19 mouse cellular contexts compared by ENCODE assay signal in the genomic region with DNA sequence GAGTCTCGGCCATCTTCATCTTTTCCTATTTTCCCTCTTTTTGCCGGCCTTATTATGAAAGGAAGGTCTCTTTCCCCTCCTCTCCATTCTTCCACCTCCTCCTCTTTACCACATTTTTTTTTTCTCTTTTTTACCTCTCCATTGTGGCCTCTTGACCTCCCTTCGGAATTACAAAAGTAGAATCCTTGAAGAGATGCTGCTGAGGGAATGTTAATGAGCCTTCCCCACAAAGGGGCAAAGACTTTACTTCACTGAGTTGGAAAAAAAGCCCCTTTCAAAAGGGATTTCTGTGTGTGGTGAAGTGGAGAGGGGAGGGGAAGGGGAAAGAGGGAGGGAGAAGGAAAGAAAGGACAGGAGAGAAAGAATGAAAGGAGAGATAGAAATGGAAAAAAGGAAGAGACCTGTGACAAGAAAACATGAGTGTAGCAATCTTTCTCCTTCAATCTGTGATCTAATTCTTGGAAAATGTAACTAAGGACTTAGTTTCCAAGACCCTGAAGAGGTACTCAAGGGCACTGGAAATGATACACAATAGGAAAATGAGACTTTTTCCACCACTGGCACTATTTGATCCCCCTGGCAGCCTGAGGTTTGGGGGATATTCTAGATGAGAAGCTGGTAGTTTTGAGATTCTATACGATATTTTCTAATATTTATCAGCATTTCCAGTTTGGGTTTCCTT. TPM values are rescaled to one million over a fixed set of nuclear protein-coding genes. Genes with fewer than 3 reads are reported as not detected.
DNase-seq lines count a peak whose midpoint lies in the region; ATAC-seq and TF ChIP-seq lines count a peak whose summit lies in the region.
"Had no signal": no experiment of that assay in that cellular context is flagged by ENCODE, and none has a peak within 500 bp of the region (broad histone marks: within the 10 kb centered on the region; RNA-seq: fewer than 3 reads in every experiment).

No protein-coding gene starts in this region.

- 14% methylated on average over 4 of the region's 4 CpGs for WGBS in hindbrain, embryonic 10.5 days
- 1% methylated on average over 4 of the region's 4 CpGs for WGBS in midbrain, embryonic 13.5 days

- peak overlapping the region; percentile 24 for H3K4me2 ChIP-seq in midbrain, embryonic 13.5 days (replicated peaks)

- H3K27ac ChIP-seq in layer of hippocampus, adult 2 months: peak overlapping the region; percentile 65
- H3K27ac ChIP-seq in hindbrain, embryonic 10.5 days: peak overlapping the region; percentile 81
- peak overlapping the region; percentile 78 for H3K27ac ChIP-seq in midbrain, embryonic 13.5 days
- H3K27ac ChIP-seq: liver, embryonic 14.5 days had no signal

- peaks cover 59% of the 10 kb centered on the region for H3K4me1 ChIP-seq in hindbrain, embryonic 10.5 days (replicated peaks)
- H3K4me1 ChIP-seq in midbrain, embryonic 13.5 days (replicated peaks): peaks cover 47% of the 10 kb centered on the region

- no peaks in the 10 kb centered on the region for H3K27me3 ChIP-seq in hindbrain, embryonic 10.5 days (ENCODE audit: insufficient read depth, poor library complexity, severe bottlenecking)
- H3K27me3 ChIP-seq in midbrain, embryonic 13.5 days: no peaks in the 10 kb centered on the region

- H3K9me3 ChIP-seq in hindbrain, embryonic 10.5 days: no peaks in the 10 kb centered on the region
- H3K9me3 ChIP-seq in midbrain, embryonic 13.5 days: no peaks in the 10 kb centered on the region

- DNase-seq in layer of hippocampus, adult 2 months (ENCODE audit: low spot score in 2 of 2): no peak
- DNase-seq in layer of hippocampus, adult 8-10 months (ENCODE audit: low spot score in 2 of 2): no peak
- DNase-seq in hindbrain, embryonic 10.5 days (ENCODE audit: low spot score): no peak
- DNase-seq in liver: no peak
- no peak for DNase-seq in right cerebral cortex, postnatal 25 days
- no peak for DNase-seq in frontal cortex, postnatal 10 days (ENCODE audit: low spot score in 2 of 2)
- DNase-seq: cerebellum, adult 2 months; kidney, adult 9 months; lung, postnatal 4 days; thymus, adult 18-20 months had no signal

- H3K9ac ChIP-seq in midbrain, embryonic 13.5 days (replicated peaks): no peak overlapping the region
- H3K9ac ChIP-seq: liver, embryonic 14.5 days had no signal

- no peak for TF ChIP-seq CTCF in layer of hippocampus, adult 2 months (conservative IDR thresholded peaks at IDR 0.05)

- no peak overlapping the region for H3K4me3 ChIP-seq in layer of hippocampus, adult 2 months
- 0 out of 2 replicates have a peak overlapping the region, but pooled peaks have one; percentile 4 for H3K4me3 ChIP-seq in hindbrain, embryonic 10.5 days
- H3K4me3 ChIP-seq in midbrain, embryonic 13.5 days (replicated peaks): no peak overlapping the region
- H3K4me3 ChIP-seq: myocyte had no signal

- no peak for ATAC-seq in midbrain, embryonic 13.5 days
- no peak for ATAC-seq in monocyte, adult 5-6 weeks (replicated peaks; ENCODE audit: insufficient number of reproducible peaks, low FRiP score, low TSS enrichment, poor library complexity, severe bottlenecking)

- no peaks in the 10 kb centered on the region for H3K36me3 ChIP-seq in hindbrain, embryonic 10.5 days
- H3K36me3 ChIP-seq in midbrain, embryonic 13.5 days: no peaks in the 10 kb centered on the region

RNA-seq across cellular contexts. Expression of a gene that starts 2.6 kb away (rescaled TPM):
- 10 to 100 TPM; 44.5 to 45.3 TPM for total RNA-seq in layer of hippocampus, adult 2 months (2021)
- 10 to 100 TPM; 44.9 to 46.8 (median 45.8) TPM for total RNA-seq in layer of hippocampus, adult 8-10 months (2022)
- 56.9 and 60.3 TPM in 2 replicates for polyA plus RNA-seq in hindbrain, embryonic 10.5 days (2016; fragmentation: Nextera tagmentation; extraction: Ambion mirVana)
- polyA plus RNA-seq in midbrain, embryonic 13.5 days (2015; fragmentation: Nextera tagmentation; extraction: Ambion mirVana): 56.6 and 56.9 TPM in 2 replicates
- total RNA-seq in monocyte, adult 5-6 weeks (2017): 0.39 to 0.48 TPM in 2 of 3 replicates, not detected in the other
- total RNA-seq: MEL had no signal

RNA-seq across cellular contexts. Expression of a gene that starts 25.0 kb away (rescaled TPM):
- total RNA-seq in layer of hippocampus, adult 2 months (2021): not detected
- not detected for total RNA-seq in layer of hippocampus, adult 8-10 months (2022)
- polyA plus RNA-seq in hindbrain, embryonic 10.5 days (2016; fragmentation: Nextera tagmentation; extraction: Ambion mirVana): not detected in 2 replicates
- polyA plus RNA-seq in midbrain, embryonic 13.5 days (2015; fragmentation: Nextera tagmentation; extraction: Ambion mirVana): not detected in 2 replicates
- not detected in 3 replicates for total RNA-seq in monocyte, adult 5-6 weeks (2017)
- total RNA-seq: hematopoietic stem cell, adult 5-6 weeks; layer of hippocampus, adult 18-20 months; left cerebral cortex, postnatal 14 days had no signal
- polyA plus RNA-seq: cerebellum, adult 2 months; frontal cortex, adult 2 months; liver, embryonic 14.5 days; myocyte had no signal

RNA-seq across cellular contexts. Expression of a gene that starts 26.3 kb away (rescaled TPM):
- total RNA-seq in layer of hippocampus, adult 2 months (2021): 10 to 100 TPM; 43.7 to 47.9 TPM
- total RNA-seq in layer of hippocampus, adult 8-10 months (2022): 10 to 100 TPM; 35.5 to 54.7 (median 43.9) TPM
- polyA plus RNA-seq in hindbrain, embryonic 10.5 days (2016; fragmentation: Nextera tagmentation; extraction: Ambion mirVana): 57.7 and 64.2 TPM in 2 replicates
- polyA plus RNA-seq in midbrain, embryonic 13.5 days (2015; fragmentation: Nextera tagmentation; extraction: Ambion mirVana): 50.4 and 57.8 TPM in 2 replicates
- total RNA-seq in monocyte, adult 5-6 weeks (2017): 31.5 to 70.4 TPM (median 65.5 TPM) in 3 replicates

RNA-seq across cellular contexts. Expression of a gene that starts 47.8 kb away (rescaled TPM):
- total RNA-seq in layer of hippocampus, adult 2 months (2021): not detected
- total RNA-seq in layer of hippocampus, adult 8-10 months (2022): not detected
- polyA plus RNA-seq in hindbrain, embryonic 10.5 days (2016; fragmentation: Nextera tagmentation; extraction: Ambion mirVana): 0.07 TPM in 1 of 2 replicates, not detected in the other
- polyA plus RNA-seq in midbrain, embryonic 13.5 days (2015; fragmentation: Nextera tagmentation; extraction: Ambion mirVana): not detected in 2 replicates
- not detected in 3 replicates for total RNA-seq in monocyte, adult 5-6 weeks (2017)
- total RNA-seq: hematopoietic stem cell, adult 5-6 weeks; layer of hippocampus, adult 18-20 months; left cerebral cortex, postnatal 14 days had no signal
- polyA plus RNA-seq: cerebellum, adult 2 months; frontal cortex, adult 2 months; liver, embryonic 14.5 days; myocyte had no signal

RNA-seq across cellular contexts. Expression of a gene that starts 51.9 kb away (rescaled TPM):
- total RNA-seq in layer of hippocampus, adult 2 months (2021): 10 to 100 TPM; 35.4 to 36.2 TPM
- 10 to 100 TPM; 33.2 to 41.8 (median 37.8) TPM for total RNA-seq in layer of hippocampus, adult 8-10 months (2022)
- polyA plus RNA-seq in hindbrain, embryonic 10.5 days (2016; fragmentation: Nextera tagmentation; extraction: Ambion mirVana): 29.2 and 36.2 TPM in 2 replicates
- 60.6 and 63.4 TPM in 2 replicates for polyA plus RNA-seq in midbrain, embryonic 13.5 days (2015; fragmentation: Nextera tagmentation; extraction: Ambion mirVana)
- 5.4 to 14.8 TPM (median 12.5 TPM) in 3 replicates for total RNA-seq in monocyte, adult 5-6 weeks (2017)

Comparison
In these comparisons a context has a peak if more than half of its experiments do, and no peak if none do; other contexts are left out.
1. RNA of a gene that starts 2.6 kb away (total RNA-seq): 44.9 to 46.8 TPM in layer of hippocampus, adult 8-10 months and 44.5 to 45.3 TPM in layer of hippocampus, adult 2 months; 0.39 to 0.48 TPM in monocyte, adult 5-6 weeks; every median in the first group is over 10 times any median in the second.
2. Peak in every context shown above with its lines, with median percentiles within 50 percentile points of each other: H3K27ac ChIP-seq.